13 mouse cellular contexts compared by ENCODE assay signal in genomic region chr2:115857123-115858080, GRCm38 (mm10).
DNase-seq lines count a peak whose midpoint lies in the region; ATAC-seq and TF ChIP-seq lines count a peak whose summit lies in the region.
"Had no signal": no experiment of that assay in that cellular context is flagged by ENCODE, and none has a peak within 500 bp of the region (broad histone marks: within the 10 kb centered on the region; RNA-seq: fewer than 3 reads in every experiment).

No protein-coding gene starts in this region.

- no peak for ATAC-seq in heart, embryonic 11.5 days (replicated peaks; ENCODE audit: insufficient number of reproducible peaks, low FRiP score, low TSS enrichment)
- ATAC-seq in forebrain, embryonic 12.5 days (ENCODE audit: low FRiP score): peak; percentile 18; the same call in 1 of the 2 replicates
- no peak for ATAC-seq in midbrain, embryonic 13.5 days
- ATAC-seq: activated CD4-positive, CD25-positive, alpha-beta regulatory T cell, adult 4 months had no signal

- H3K9ac ChIP-seq in heart, embryonic 11.5 days (ENCODE audit: low read depth, low read length): no peak overlapping the region
- H3K9ac ChIP-seq in heart, adult 2 months (ENCODE audit: low read depth, low read length): no peak overlapping the region
- H3K9ac ChIP-seq in forebrain, embryonic 12.5 days: peak overlapping the region; percentile 22; the same call in 1 of the 2 replicates
- H3K9ac ChIP-seq in midbrain, embryonic 13.5 days (replicated peaks): no peak overlapping the region

- no peaks in the 10 kb centered on the region for H3K9me3 ChIP-seq in heart, embryonic 11.5 days (replicated peaks; ENCODE audit: control insufficient read depth, low read length)
- H3K9me3 ChIP-seq in forebrain, embryonic 12.5 days: no peaks in the 10 kb centered on the region
- H3K9me3 ChIP-seq in midbrain, embryonic 13.5 days: no peaks in the 10 kb centered on the region

- no peak for TF ChIP-seq POLR2A in heart, adult 2 months (IDR thresholded peaks at IDR 0.05; ENCODE audit: insufficient read depth, low read depth, low read length)

- 20% methylated on average over 11 of the region's 11 CpGs for WGBS in heart, embryonic 11.5 days (ENCODE audit: insufficient replicate concordance)
- WGBS in heart, adult 2 months: 77% methylated on average over 11 of the region's 11 CpGs
- under 1% methylated on average over 11 of the region's 11 CpGs for WGBS in forebrain, embryonic 12.5 days
- WGBS in midbrain, embryonic 13.5 days: 2% methylated on average over 11 of the region's 11 CpGs

- peaks cover 11% of the 10 kb centered on the region; the same call in 1 of the 2 replicates for H3K27me3 ChIP-seq in heart, embryonic 11.5 days (ENCODE audit: control insufficient read depth, insufficient read depth, low read length)
- peaks cover 13% of the 10 kb centered on the region; the same call in 1 of the 2 replicates for H3K27me3 ChIP-seq in heart, adult 2 months (ENCODE audit: control insufficient read depth, insufficient read depth, low read length)
- peaks cover 44% of the 10 kb centered on the region for H3K27me3 ChIP-seq in forebrain, embryonic 12.5 days
- H3K27me3 ChIP-seq in midbrain, embryonic 13.5 days: peaks cover 52% of the 10 kb centered on the region

- 0 out of 2 replicates have a peak overlapping the region, but pooled peaks have one; percentile 2 for H3K27ac ChIP-seq in heart, embryonic 11.5 days (ENCODE audit: low read depth, low read length)
- H3K27ac ChIP-seq in heart, adult 2 months: no peak overlapping the region
- H3K27ac ChIP-seq in forebrain, embryonic 12.5 days: peak overlapping the region; percentile 91
- H3K27ac ChIP-seq in midbrain, embryonic 13.5 days: peak overlapping the region; percentile 31
- H3K27ac ChIP-seq: gastrocnemius, adult 2 months; layer of hippocampus, adult 2 months had no signal

- no peaks in the 10 kb centered on the region for H3K79me2 ChIP-seq in heart, adult 2 months (replicated peaks; ENCODE audit: control insufficient read depth, insufficient read depth, low read length)

- no peaks in the 10 kb centered on the region for H3K36me3 ChIP-seq in heart, embryonic 11.5 days (ENCODE audit: control insufficient read depth, insufficient read depth, low read length)
- no peaks in the 10 kb centered on the region for H3K36me3 ChIP-seq in heart, adult 2 months (ENCODE audit: control insufficient read depth, insufficient read depth, low read length)
- H3K36me3 ChIP-seq in forebrain, embryonic 12.5 days (replicated peaks): no peaks in the 10 kb centered on the region
- no peaks in the 10 kb centered on the region for H3K36me3 ChIP-seq in midbrain, embryonic 13.5 days

- no peak overlapping the region for H3K4me3 ChIP-seq in heart, embryonic 11.5 days (ENCODE audit: low read depth, low read length)
- H3K4me3 ChIP-seq in heart, adult 2 months: no peak overlapping the region
- peak overlapping the region; percentile 16 for H3K4me3 ChIP-seq in forebrain, embryonic 12.5 days (replicated peaks)
- H3K4me3 ChIP-seq in midbrain, embryonic 13.5 days (replicated peaks): no peak overlapping the region
- H3K4me3 ChIP-seq: gastrocnemius, adult 2 months; layer of hippocampus, adult 2 months had no signal

- intact Hi-C loops in heart, adult 2 months (cut with DNase I): loop anchor here (5.0 to 10.0 kb wide), 3 partner anchors 340 to 1003 kb away; no protein-coding TSS in a partner anchor

- DNase-seq in heart, adult 2 months: no peak
- DNase-seq in ES-CJ7 (ENCODE audit: low read depth, low spot score): peak; percentile 33
- no peak for DNase-seq in layer of hippocampus, adult 11-12 months (ENCODE audit: low spot score)
- no peak for DNase-seq in spleen, postnatal 4 days (ENCODE audit: low spot score in 2 of 2)
- no peak for DNase-seq in testis, postnatal 10 days (ENCODE audit: low spot score)
- DNase-seq: cerebellum, adult 9-10 months; gastrocnemius, adult 2 months; spleen, adult 18-20 months had no signal

- peaks cover 23% of the 10 kb centered on the region for H3K4me1 ChIP-seq in heart, embryonic 11.5 days (ENCODE audit: control insufficient read depth, insufficient read depth, low read length)
- peaks cover 2% of the 10 kb centered on the region for H3K4me1 ChIP-seq in heart, adult 2 months (ENCODE audit: control insufficient read depth, insufficient read depth, low read length)
- peaks cover 56% of the 10 kb centered on the region for H3K4me1 ChIP-seq in forebrain, embryonic 12.5 days
- H3K4me1 ChIP-seq in midbrain, embryonic 13.5 days (replicated peaks): peaks cover 68% of the 10 kb centered on the region

- no peak for TF ChIP-seq EP300 in heart, adult 2 months (IDR thresholded peaks at IDR 0.05; ENCODE audit: insufficient read depth, low read depth, low read length)

- no peak for TF ChIP-seq CTCF in heart, adult 2 months (IDR thresholded peaks at IDR 0.05)

- peak overlapping the region; percentile 20; the same call in 1 of the 2 replicates for H3K4me2 ChIP-seq in heart, embryonic 11.5 days
- peak overlapping the region; percentile 39 for H3K4me2 ChIP-seq in forebrain, embryonic 12.5 days
- 0 out of 2 replicates have a peak overlapping the region, but pooled peaks have one; percentile 6 for H3K4me2 ChIP-seq in midbrain, embryonic 13.5 days (replicated peaks)
